Mouse (Mus musculus): Measurements from ENCODE around the gene Psmd2.

- TF ChIP-seq POLR2A (IDR thresholded peaks at IDR 0.05; ENCODE audit: insufficient read depth, low read depth, low read length) (no peak), CTCF (IDR thresholded peaks at IDR 0.05; ENCODE audit: insufficient read depth, low read depth, low read length) (no peak)
Measured at GRCm38 (mm10) chr16:20677380-20677779, 25.9 kb downstream of the Psmd2 start.

Data from olfactory bulb, adult 2 months (tissue).